Mouse (Mus musculus) C2C12 (cell line): ENCODE measurements around the gene Efcab3.

Experiments
- CEBPB ChIP-seq: IDR thresholded peaks from one replicate; pipeline ENCODE4 v1.6.1; 2011; ENCODE audit warnings: low read depth, mild to moderate bottlenecking, control low read depth, moderate library complexity
- CTCF ChIP-seq: IDR thresholded peaks from one replicate; pipeline ENCODE4 v1.5.1; 2011; ENCODE audit not compliant: control insufficient read depth, insufficient read depth, insufficient read length
- MAX ChIP-seq: IDR thresholded peaks from one replicate; pipeline ENCODE4 v1.6.1; 2011; ENCODE audit warnings: mild to moderate bottlenecking, control low read depth
- MYOD1 ChIP-seq: IDR thresholded peaks from one replicate; pipeline ENCODE4 v1.6.1; 2011; ENCODE audit warnings: low read depth; ENCODE audit not compliant: control insufficient read depth, insufficient read length
- MYOG ChIP-seq: IDR thresholded peaks from one replicate; pipeline ENCODE4 v1.6.1; 2011; ENCODE audit not compliant: control insufficient read depth, insufficient read length; ENCODE audit errors: extremely low read depth
- USF1 ChIP-seq: IDR thresholded peaks from one replicate; pipeline ENCODE4 v1.6.1; 2011; ENCODE audit warnings: low read depth, mild to moderate bottlenecking, control low read depth, moderate library complexity

GRCm38 (mm10) chr11:105152017-105152300, 88.6 kb downstream of the Efcab3 start:
- TF ChIP-seq CTCF, result no peak
- no peak for TF ChIP-seq MAX
- TF ChIP-seq CEBPB, result no peak
- no peak for TF ChIP-seq USF1
- TF ChIP-seq MYOG, result no peak
- no peak for TF ChIP-seq MYOD1
